Mouse (Mus musculus) layer of hippocampus, adult 9-10 months (tissue): ENCODE data around the gene Apoc1.

Experiments used
- DNase-seq: peaks from one replicate; pipeline ENCODE4 v3.0.0; 2022; ENCODE audit warnings: low spot score

The Apoc1 gene

GRCm38 (mm10) chr7:19685374-19685773 is 7.1 kb downstream of the Apoc1 start:
- DNase-seq = no peak

- no peak for DNase-seq
Observed at GRCm38 (mm10) chr7:19683771-19684201, 8.7 kb downstream of the Apoc1 start.

- no peak for DNase-seq
Observed at GRCm38 (mm10) chr7:19682979-19683378, 9.5 kb downstream of the Apoc1 start.

- no peak for DNase-seq
Observed at GRCm38 (mm10) chr7:19681202-19681694, 11.2 kb downstream of the Apoc1 start, which contains the start of the genes Gm44805 and Apoc4. Gm44805 (minus strand) TSS chr7:19681423. Apoc4 (minus strand) TSS chr7:19681479.

GRCm38 (mm10) chr7:19680702-19681101 is 11.8 kb downstream of the Apoc1 start:
- DNase-seq = no peak

GRCm38 (mm10) chr7:19678901-19679300 is 13.6 kb downstream of the Apoc1 start:
- no peak for DNase-seq

GRCm38 (mm10) chr7:19677872-19678271 is 14.6 kb downstream of the Apoc1 start, which contains the start of gene Apoc2:
Apoc2 (minus strand) TSS chr7:19677941.
- DNase-seq = no peak

- no peak for DNase-seq
Observed at GRCm38 (mm10) chr7:19676662-19677061, 15.8 kb downstream of the Apoc1 start.

GRCm38 (mm10) chr7:19675824-19676223 is 16.6 kb downstream of the Apoc1 start:
- DNase-seq = no peak

GRCm38 (mm10) chr7:19673083-19673699 is 19.3 kb downstream of the Apoc1 start:
- no peak for DNase-seq

GRCm38 (mm10) chr7:19671511-19671910 is 20.9 kb downstream of the Apoc1 start:
- DNase-seq = no peak

GRCm38 (mm10) chr7:19668947-19669721 is 23.3 kb downstream of the Apoc1 start:
- peak; percentile 99 for DNase-seq

GRCm38 (mm10) chr7:19667434-19667833 is 25.0 kb downstream of the Apoc1 start:
- no peak for DNase-seq

GRCm38 (mm10) chr7:19666750-19667149 is 25.7 kb downstream of the Apoc1 start:
- DNase-seq = no peak

- DNase-seq = peak; percentile 97
Observed at GRCm38 (mm10) chr7:19664955-19665841, 27.3 kb downstream of the Apoc1 start, which contains the start of gene Clptm1. Clptm1 (minus strand) TSS chr7:19665033.

- DNase-seq = no peak
Observed at GRCm38 (mm10) chr7:19664455-19664954, 28.0 kb downstream of the Apoc1 start.

- no peak for DNase-seq
Observed at GRCm38 (mm10) chr7:19663940-19664339, 28.5 kb downstream of the Apoc1 start.

GRCm38 (mm10) chr7:19652614-19653013 is 39.8 kb downstream of the Apoc1 start:
- DNase-seq = no peak

- no peak for DNase-seq
Observed at GRCm38 (mm10) chr7:19651063-19651786, 41.2 kb downstream of the Apoc1 start.

GRCm38 (mm10) chr7:19641223-19641622 is 51.2 kb downstream of the Apoc1 start:
- no peak for DNase-seq
